24 mouse cellular contexts compared by ENCODE assay signal in the genomic region with DNA sequence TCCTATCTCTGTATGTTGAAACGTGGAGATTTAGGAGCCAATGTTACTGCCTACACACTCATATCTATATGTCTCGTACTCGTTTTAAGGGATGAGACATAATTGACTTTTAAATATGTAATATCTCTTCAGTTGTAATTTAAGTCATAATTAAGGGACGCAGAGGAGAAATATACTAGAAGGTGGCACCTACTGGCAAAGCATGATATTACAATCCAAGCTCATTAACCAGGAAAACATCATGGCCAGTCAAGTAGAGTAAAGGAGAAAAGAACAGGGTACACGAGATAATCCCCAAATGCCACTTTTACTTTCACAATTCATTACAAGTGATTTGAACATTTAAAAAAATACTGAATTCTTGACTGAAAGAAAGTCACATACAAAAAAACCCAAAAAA. TPM values are rescaled to one million over a fixed set of nuclear protein-coding genes. Genes with fewer than 3 reads are reported as not detected.
DNase-seq lines count a peak whose midpoint lies in the region; ATAC-seq and TF ChIP-seq lines count a peak whose summit lies in the region.
"Had no signal": no experiment of that assay in that cellular context is flagged by ENCODE, and none has a peak within 500 bp of the region (broad histone marks: within the 10 kb centered on the region; RNA-seq: fewer than 3 reads in every experiment).

No protein-coding gene starts in this region.

- no peak for TF ChIP-seq EP300 in heart, adult 2 months (IDR thresholded peaks at IDR 0.05; ENCODE audit: insufficient read depth, low read depth, low read length)
- TF ChIP-seq EP300 in stomach, postnatal 0 days (optimal IDR thresholded peaks at IDR 0.05) = no peak

- peak; percentile 38 for TF ChIP-seq CTCF in heart, adult 2 months (IDR thresholded peaks at IDR 0.05)
- TF ChIP-seq CTCF in midbrain, postnatal 0 days (IDR thresholded peaks at IDR 0.05) = 0 out of 2 replicates have a peak, but pooled peaks have one; percentile 18
- peak; percentile 37 for TF ChIP-seq CTCF in stomach, postnatal 0 days (IDR thresholded peaks at IDR 0.05; ENCODE audit: low read depth)

- no peak overlapping the region for H3K9ac ChIP-seq in heart, adult 2 months (ENCODE audit: low read depth, low read length)
- H3K9ac ChIP-seq in midbrain, postnatal 0 days (replicated peaks; ENCODE audit: low read length, poor library complexity, severe bottlenecking) = no peak overlapping the region
- H3K9ac ChIP-seq in midbrain, embryonic 15.5 days = no peak overlapping the region
- no peak overlapping the region for H3K9ac ChIP-seq in liver, embryonic 12.5 days
- no peak overlapping the region for H3K9ac ChIP-seq in stomach, postnatal 0 days (ENCODE audit: low read length)
- no peak overlapping the region for H3K9ac ChIP-seq in intestine, embryonic 15.5 days
- H3K9ac ChIP-seq: neural tube, embryonic 15.5 days had no signal

- no peaks in the 10 kb centered on the region for H3K36me3 ChIP-seq in heart, adult 2 months (ENCODE audit: control insufficient read depth, insufficient read depth, low read length)
- no peaks in the 10 kb centered on the region for H3K36me3 ChIP-seq in midbrain, postnatal 0 days (ENCODE audit: insufficient read depth, low read length)
- H3K36me3 ChIP-seq in midbrain, embryonic 15.5 days (replicated peaks) = no peaks in the 10 kb centered on the region
- no peaks in the 10 kb centered on the region for H3K36me3 ChIP-seq in liver, embryonic 12.5 days
- no peaks in the 10 kb centered on the region for H3K36me3 ChIP-seq in stomach, postnatal 0 days (ENCODE audit: control insufficient read depth, insufficient read depth, low read length)
- H3K36me3 ChIP-seq in embryonic facial prominence, embryonic 10.5 days (replicated peaks) = no peaks in the 10 kb centered on the region
- H3K36me3 ChIP-seq in intestine, embryonic 15.5 days = no peaks in the 10 kb centered on the region
- H3K36me3 ChIP-seq: heart, embryonic 10.5 days; limb, embryonic 10.5 days; neural tube, embryonic 15.5 days had no signal

- no peak for ATAC-seq in midbrain, postnatal 0 days (ENCODE audit: low FRiP score)
- ATAC-seq in midbrain, embryonic 15.5 days (replicated peaks) = no peak
- ATAC-seq in liver, embryonic 12.5 days = no peak
- ATAC-seq in stomach, postnatal 0 days (ENCODE audit: low FRiP score, low TSS enrichment) = no peak
- ATAC-seq in intestine, embryonic 15.5 days = no peak
- ATAC-seq: hindbrain, embryonic 16.5 days had no signal

- intact Hi-C loops in heart, adult 2 months (cut with DNase I) = no loop called here
- intact Hi-C loops in heart, postnatal 36 days (cut with DNase I) = no loop called here

- TF ChIP-seq POLR2A in heart, adult 2 months (IDR thresholded peaks at IDR 0.05; ENCODE audit: insufficient read depth, low read depth, low read length) = no peak

- H3K27ac ChIP-seq in heart, adult 2 months = no peak overlapping the region
- no peak overlapping the region for H3K27ac ChIP-seq in midbrain, postnatal 0 days (ENCODE audit: low read depth, low read length)
- no peak overlapping the region for H3K27ac ChIP-seq in midbrain, embryonic 15.5 days
- H3K27ac ChIP-seq in liver, embryonic 12.5 days = peak overlapping the region; percentile 91
- H3K27ac ChIP-seq in stomach, postnatal 0 days (replicated peaks) = no peak overlapping the region
- no peak overlapping the region for H3K27ac ChIP-seq in embryonic facial prominence, embryonic 10.5 days (replicated peaks)
- no peak overlapping the region for H3K27ac ChIP-seq in intestine, embryonic 15.5 days
- H3K27ac ChIP-seq: heart, embryonic 10.5 days; limb, embryonic 10.5 days; neural tube, embryonic 15.5 days had no signal

- H3K4me2 ChIP-seq in midbrain, postnatal 0 days (ENCODE audit: low read depth, low read length, poor library complexity, severe bottlenecking) = no peak overlapping the region
- H3K4me2 ChIP-seq in midbrain, embryonic 15.5 days = no peak overlapping the region
- peak overlapping the region; percentile 57 for H3K4me2 ChIP-seq in liver, embryonic 12.5 days
- H3K4me2 ChIP-seq in stomach, postnatal 0 days (replicated peaks; ENCODE audit: low read depth) = no peak overlapping the region
- H3K4me2 ChIP-seq in intestine, embryonic 15.5 days (replicated peaks) = no peak overlapping the region
- H3K4me2 ChIP-seq: midbrain, embryonic 11.5 days; neural tube, embryonic 15.5 days had no signal

- WGBS in heart, adult 2 months = 72% methylated on average over 5 of the region's 5 CpGs
- 73% methylated on average over 5 of the region's 5 CpGs for WGBS in midbrain, postnatal 0 days
- 83% methylated on average over 5 of the region's 5 CpGs for WGBS in midbrain, embryonic 15.5 days
- WGBS in liver, embryonic 12.5 days (ENCODE audit: insufficient replicate concordance) = 50% methylated on average over 5 of the region's 5 CpGs
- WGBS in stomach, postnatal 0 days = 74% methylated on average over 5 of the region's 5 CpGs
- WGBS in embryonic facial prominence, embryonic 10.5 days = 82% methylated on average over 5 of the region's 5 CpGs
- 84% methylated on average over 5 of the region's 5 CpGs for WGBS in intestine, embryonic 15.5 days

- no peaks in the 10 kb centered on the region for H3K4me1 ChIP-seq in heart, adult 2 months (ENCODE audit: control insufficient read depth, insufficient read depth, low read length)
- H3K4me1 ChIP-seq in midbrain, postnatal 0 days (ENCODE audit: insufficient read depth, low read length) = no peaks in the 10 kb centered on the region
- no peaks in the 10 kb centered on the region for H3K4me1 ChIP-seq in midbrain, embryonic 15.5 days
- peaks cover 25% of the 10 kb centered on the region for H3K4me1 ChIP-seq in liver, embryonic 12.5 days
- no peaks in the 10 kb centered on the region for H3K4me1 ChIP-seq in stomach, postnatal 0 days (replicated peaks; ENCODE audit: control insufficient read depth, insufficient read depth)
- no peaks in the 10 kb centered on the region for H3K4me1 ChIP-seq in embryonic facial prominence, embryonic 10.5 days
- H3K4me1 ChIP-seq in intestine, embryonic 15.5 days (replicated peaks) = no peaks in the 10 kb centered on the region
- H3K4me1 ChIP-seq: heart, embryonic 10.5 days; limb, embryonic 10.5 days; neural tube, embryonic 15.5 days had no signal

- H3K9me3 ChIP-seq in midbrain, postnatal 0 days (ENCODE audit: low read length) = no peaks in the 10 kb centered on the region
- no peaks in the 10 kb centered on the region for H3K9me3 ChIP-seq in midbrain, embryonic 15.5 days
- H3K9me3 ChIP-seq in liver, embryonic 12.5 days (replicated peaks) = no peaks in the 10 kb centered on the region
- H3K9me3 ChIP-seq in stomach, postnatal 0 days (ENCODE audit: control insufficient read depth, low read length) = no peaks in the 10 kb centered on the region
- no peaks in the 10 kb centered on the region for H3K9me3 ChIP-seq in embryonic facial prominence, embryonic 10.5 days
- no peaks in the 10 kb centered on the region for H3K9me3 ChIP-seq in intestine, embryonic 15.5 days
- H3K9me3 ChIP-seq: heart, embryonic 10.5 days; limb, embryonic 10.5 days; neural tube, embryonic 15.5 days had no signal

- no peaks in the 10 kb centered on the region for H3K79me2 ChIP-seq in heart, adult 2 months (replicated peaks; ENCODE audit: control insufficient read depth, insufficient read depth, low read length)

- H3K27me3 ChIP-seq in heart, adult 2 months (ENCODE audit: control insufficient read depth, insufficient read depth, low read length) = no peaks in the 10 kb centered on the region
- no peaks in the 10 kb centered on the region for H3K27me3 ChIP-seq in midbrain, postnatal 0 days (ENCODE audit: insufficient read depth, low read length)
- H3K27me3 ChIP-seq in midbrain, embryonic 15.5 days (replicated peaks) = no peaks in the 10 kb centered on the region
- no peaks in the 10 kb centered on the region for H3K27me3 ChIP-seq in liver, embryonic 12.5 days (replicated peaks)
- no peaks in the 10 kb centered on the region for H3K27me3 ChIP-seq in stomach, postnatal 0 days (ENCODE audit: control insufficient read depth, insufficient read depth, low read length)
- H3K27me3 ChIP-seq in embryonic facial prominence, embryonic 10.5 days (replicated peaks; ENCODE audit: low read depth, poor library complexity, severe bottlenecking) = peaks cover 42% of the 10 kb centered on the region; the same call in 1 of the 2 replicates
- H3K27me3 ChIP-seq in intestine, embryonic 15.5 days (replicated peaks) = no peaks in the 10 kb centered on the region
- H3K27me3 ChIP-seq: CH12.LX; neural tube, embryonic 15.5 days had no signal

- H3K4me3 ChIP-seq in heart, adult 2 months = no peak overlapping the region
- no peak overlapping the region for H3K4me3 ChIP-seq in midbrain, postnatal 0 days (ENCODE audit: low read depth, low read length)
- no peak overlapping the region for H3K4me3 ChIP-seq in midbrain, embryonic 15.5 days
- no peak overlapping the region for H3K4me3 ChIP-seq in liver, embryonic 12.5 days
- no peak overlapping the region for H3K4me3 ChIP-seq in stomach, postnatal 0 days (ENCODE audit: low read depth, low read length)
- no peak overlapping the region for H3K4me3 ChIP-seq in embryonic facial prominence, embryonic 10.5 days
- H3K4me3 ChIP-seq in intestine, embryonic 15.5 days (replicated peaks) = no peak overlapping the region
- H3K4me3 ChIP-seq: heart, embryonic 10.5 days; limb, embryonic 10.5 days; neural tube, embryonic 15.5 days had no signal

- DNase-seq in heart, adult 2 months = no peak
- no peak for DNase-seq in heart, postnatal 36 days
- no peak for DNase-seq in midbrain, postnatal 0 days (ENCODE audit: low spot score)
- no peak for DNase-seq in stomach, postnatal 0 days (ENCODE audit: low spot score)
- DNase-seq in embryonic facial prominence, embryonic 10.5 days (ENCODE audit: low spot score) = no peak
- DNase-seq: adrenal gland, postnatal 36 days; cerebellum, postnatal 14 days; gastrocnemius, postnatal 25 days; heart, postnatal 14 days; kidney, adult 2 months; kidney, postnatal 4 days; lung, adult 2 months; lung, postnatal 36 days; right cerebral cortex, adult 18-20 months; thymus, adult 18-20 months had no signal

RNA-seq across cellular contexts. Expression of a gene that starts 31.9 kb away (rescaled TPM):
- 10 to 100 TPM in 1 of 2 experiments, 1 to 10 TPM in 1; 9.3 to 11.0 TPM for total RNA-seq in heart, adult 2 months (2021)
- polyA plus RNA-seq in heart, adult 2 months (2012; rRNA removed) = 2.2 and 4.5 TPM in 2 replicates
- 10 to 100 TPM in 1 of 2 experiments, 1 to 10 TPM in 1; 10.0 to 11.5 TPM for total RNA-seq in heart, postnatal 36 days (2021)
- total RNA-seq in midbrain, postnatal 0 days (2014; rRNA removed) = 42.6 and 46.6 TPM in 2 replicates
- polyA plus RNA-seq in midbrain, postnatal 0 days (2015; fragmentation: Nextera tagmentation; extraction: Ambion mirVana) = 28.6 and 30.6 TPM in 2 replicates
- 17.8 and 20.3 TPM in 2 replicates for polyA plus RNA-seq in midbrain, embryonic 15.5 days (2015; fragmentation: Nextera tagmentation; extraction: Ambion mirVana)
- 17.6 and 17.8 TPM in 2 replicates for polyA plus RNA-seq in liver, embryonic 12.5 days (2016; fragmentation: Nextera tagmentation; extraction: Ambion mirVana)
- polyA plus RNA-seq in stomach, postnatal 0 days (2015; fragmentation: Nextera tagmentation; extraction: Ambion mirVana) = 7.9 and 9.1 TPM in 2 replicates
- 16.0 and 21.3 TPM in 2 replicates for polyA plus RNA-seq in embryonic facial prominence, embryonic 10.5 days (2016; fragmentation: Nextera tagmentation; extraction: Ambion mirVana)
- polyA plus RNA-seq in intestine, embryonic 15.5 days (2015; fragmentation: Nextera tagmentation; extraction: Ambion mirVana) = 10.9 and 12.6 TPM in 2 replicates

RNA-seq across cellular contexts. Expression of a gene that starts 52.3 kb away (rescaled TPM):
- not detected for total RNA-seq in heart, adult 2 months (2021)
- polyA plus RNA-seq in heart, adult 2 months (2012; rRNA removed) = 0.66 and 1.1 TPM in 2 replicates
- under 1 TPM; 0.22 to 0.25 TPM for total RNA-seq in heart, postnatal 36 days (2021)
- total RNA-seq in midbrain, postnatal 0 days (2014; rRNA removed) = 43.4 and 55.7 TPM in 2 replicates
- 39.5 and 40.6 TPM in 2 replicates for polyA plus RNA-seq in midbrain, postnatal 0 days (2015; fragmentation: Nextera tagmentation; extraction: Ambion mirVana)
- 21.5 and 25.0 TPM in 2 replicates for polyA plus RNA-seq in midbrain, embryonic 15.5 days (2015; fragmentation: Nextera tagmentation; extraction: Ambion mirVana)
- polyA plus RNA-seq in liver, embryonic 12.5 days (2016; fragmentation: Nextera tagmentation; extraction: Ambion mirVana) = 1.4 and 2.0 TPM in 2 replicates
- polyA plus RNA-seq in stomach, postnatal 0 days (2015; fragmentation: Nextera tagmentation; extraction: Ambion mirVana) = 11.3 and 11.8 TPM in 2 replicates
- polyA plus RNA-seq in embryonic facial prominence, embryonic 10.5 days (2016; fragmentation: Nextera tagmentation; extraction: Ambion mirVana) = 14.8 and 15.3 TPM in 2 replicates
- polyA plus RNA-seq in intestine, embryonic 15.5 days (2015; fragmentation: Nextera tagmentation; extraction: Ambion mirVana) = 30.2 and 35.5 TPM in 2 replicates
- total RNA-seq: CH12.LX had no signal
